Mouse (Mus musculus): ENCODE results near the gene Paics. TPM values are rescaled to one million over a fixed set of nuclear protein-coding genes. Genes with fewer than 3 reads are reported as not detected.

The Paics gene
- total RNA-seq (2023), result 100 to 1,000 TPM in 1 of 2 experiments, 10 to 100 TPM in 1; 99.5 to 104 TPM

GRCm38 (mm10) chr5:76951106-76952027 is at the start of gene Paics, which contains the start of gene Ppat:
Gene Paics (plus strand): TSS chr5:76951307.
Gene Ppat (minus strand): TSS chr5:76951578.

GRCm38 (mm10) chr5:76905405-76906154 is 45.5 kb upstream of the Paics start, which contains the start of gene Aasdh:
Gene Aasdh (minus strand): TSS chr5:76905514.

GRCm38 (mm10) chr5:76974554-76975285 is 23.6 kb downstream of the Paics start, which contains the start of gene Srp72:
Gene Srp72 (plus strand): TSS chr5:76974683.

GRCm38 (mm10) chr5:77004051-77004821 is 53.1 kb downstream of the Paics start, which contains the start of gene Arl9:
Gene Arl9 (plus strand): TSS chr5:77004055.

GRCm38 (mm10) chr5:77015544-77016482 is 64.7 kb downstream of the Paics start, which contains the start of gene Thegl:
Gene Thegl (plus strand): TSS chr5:77016023.

Other genes starting within 250 kb of the Paics start
- 10 to 100 TPM; 20.2 to 28.2 TPM for gene Aasdh, start 45.8 kb upstream of the Paics start, total RNA-seq (2023)
- 10 to 100 TPM; 27.4 to 28.0 TPM for gene Ppat, start 271 bp downstream of the Paics start, total RNA-seq (2023)
- gene Srp72, start 23.4 kb downstream of the Paics start, total RNA-seq (2023), result 100 to 1,000 TPM; 155 to 159 TPM
- gene Arl9, start 52.7 kb downstream of the Paics start, total RNA-seq (2023), result 1 to 10 TPM in 1 of 2 experiments, not detected in 1; 2.9 TPM
- gene Thegl, start 64.7 kb downstream of the Paics start, total RNA-seq (2023), result not detected
- gene Hopx, start 163.8 kb downstream of the Paics start, total RNA-seq (2023), result 10 to 100 TPM; 31.1 to 42.4 TPM

Data from T-cell, adult 66 days (primary cell).